Mouse (Mus musculus) liver, postnatal 0 days (tissue): ENCODE data around the gene Rbms3.

Experiments used
- CTCF ChIP-seq: sonication (generic); IDR thresholded peaks from 2 replicates; pipeline ENCODE4 v1.5.1; 2016; ENCODE audit warnings: antibody characterized with exemption, low read depth
- EP300 ChIP-seq: IDR thresholded peaks from 2 replicates; pipeline ENCODE4 v1.6.1; 2016; ENCODE audit warnings: antibody characterized with exemption, low read depth, mild to moderate bottlenecking

DNA sequence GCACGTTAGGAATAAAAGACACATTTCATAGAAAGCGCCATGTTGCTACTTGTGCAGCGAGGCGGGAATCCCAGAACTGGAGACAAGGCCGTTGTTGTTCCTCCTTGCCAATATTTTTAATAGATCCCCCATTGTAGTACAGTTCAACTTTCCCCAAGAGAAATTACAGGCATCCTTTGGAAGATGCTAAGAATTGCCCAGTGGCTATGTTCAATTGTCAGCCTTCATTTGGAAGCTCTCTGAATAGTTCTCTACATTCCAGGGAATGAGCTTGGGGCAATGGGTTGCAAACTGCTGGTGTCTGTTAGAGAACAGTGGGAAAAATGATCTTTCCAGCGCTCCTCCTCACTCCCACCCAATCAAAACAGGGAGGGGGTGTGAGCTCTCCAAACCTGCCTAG lies 541.4 kb downstream of the Rbms3 start:
- TF ChIP-seq CTCF (no peak), EP300 (no peak)
